Mouse (Mus musculus): ENCODE measurements around the gene Rtp4.

Gene Rtp4

DNA sequence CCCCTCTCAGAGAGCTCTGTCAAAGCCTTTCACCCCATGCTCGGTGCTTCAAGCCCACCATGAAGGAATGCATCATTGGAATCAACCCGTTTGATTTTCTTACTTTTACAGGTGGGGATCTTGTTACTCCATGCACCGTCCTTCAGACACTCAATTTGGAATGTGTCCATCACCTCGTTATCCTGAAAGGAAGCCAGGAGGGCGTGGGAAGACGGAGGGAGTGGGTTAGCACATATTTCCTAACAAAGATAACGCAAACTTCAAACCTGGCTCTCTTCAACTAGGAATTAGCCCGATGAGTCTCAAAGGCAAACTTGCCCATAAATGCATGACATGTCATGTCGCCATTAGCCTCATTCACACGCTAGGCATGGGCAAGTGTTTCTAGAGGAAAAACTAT lies 36.8 kb upstream of the Rtp4 start:
- TF ChIP-seq NANOG (IDR thresholded peaks at IDR 0.05; ENCODE audit: borderline replicate concordance, low read length), result no peak
- no peak for TF ChIP-seq POU5F1 (IDR thresholded peaks at IDR 0.05; ENCODE audit: borderline replicate concordance, low read length)
- no peak for TF ChIP-seq CTCF (conservative IDR thresholded peaks at IDR 0.05; ENCODE audit: low read length)
- Histone ChIP-seq H3K4me1 (replicated peaks; ENCODE audit: low read depth, low read length) (peaks cover 62% of the 10 kb centered on the region), H3K36me3 (ENCODE audit: insufficient read depth, low read length) (no peaks in the 10 kb centered on the region), H3K9me3 (ENCODE audit: low read length) (no peaks in the 10 kb centered on the region), H3K27me3 (ENCODE audit: insufficient read depth, low read length) (peaks cover 22% of the 10 kb centered on the region), H3K4me3 (replicated peaks; ENCODE audit: low read length) (no peak overlapping the region)

DNA sequence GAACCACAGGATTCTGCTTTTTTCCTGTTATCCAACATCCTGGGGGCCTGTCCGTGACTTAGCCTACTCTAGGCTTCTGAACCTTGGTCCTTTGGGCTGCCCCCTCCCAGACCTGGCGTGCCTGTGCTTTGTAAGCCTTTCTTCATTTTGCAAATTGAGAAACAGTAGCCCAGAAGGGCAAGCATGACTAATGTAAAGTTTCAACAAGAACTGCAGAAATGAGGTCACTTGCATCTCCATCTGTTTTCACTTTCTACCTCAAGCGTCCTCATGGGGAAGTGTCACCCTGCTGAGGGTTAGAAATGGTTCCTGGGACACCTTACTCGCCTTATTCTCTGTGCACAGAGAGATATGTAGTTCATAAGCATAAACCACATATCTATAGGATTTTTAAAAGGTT lies 27.3 kb upstream of the Rtp4 start:
- H3K4me1 ChIP-seq (replicated peaks; ENCODE audit: low read depth, low read length), result no peaks in the 10 kb centered on the region
- H3K36me3 ChIP-seq (ENCODE audit: insufficient read depth, low read length), result no peaks in the 10 kb centered on the region
- H3K4me3 ChIP-seq (replicated peaks; ENCODE audit: low read length), result no peak overlapping the region
- no peak for TF ChIP-seq POU5F1 (IDR thresholded peaks at IDR 0.05; ENCODE audit: borderline replicate concordance, low read length)
- no peak for TF ChIP-seq CTCF (conservative IDR thresholded peaks at IDR 0.05; ENCODE audit: low read length)
- H3K27me3 ChIP-seq (ENCODE audit: insufficient read depth, low read length), result peaks cover 10% of the 10 kb centered on the region; the same call in 1 of the 2 replicates
- H3K9me3 ChIP-seq (ENCODE audit: low read length), result no peaks in the 10 kb centered on the region

DNA sequence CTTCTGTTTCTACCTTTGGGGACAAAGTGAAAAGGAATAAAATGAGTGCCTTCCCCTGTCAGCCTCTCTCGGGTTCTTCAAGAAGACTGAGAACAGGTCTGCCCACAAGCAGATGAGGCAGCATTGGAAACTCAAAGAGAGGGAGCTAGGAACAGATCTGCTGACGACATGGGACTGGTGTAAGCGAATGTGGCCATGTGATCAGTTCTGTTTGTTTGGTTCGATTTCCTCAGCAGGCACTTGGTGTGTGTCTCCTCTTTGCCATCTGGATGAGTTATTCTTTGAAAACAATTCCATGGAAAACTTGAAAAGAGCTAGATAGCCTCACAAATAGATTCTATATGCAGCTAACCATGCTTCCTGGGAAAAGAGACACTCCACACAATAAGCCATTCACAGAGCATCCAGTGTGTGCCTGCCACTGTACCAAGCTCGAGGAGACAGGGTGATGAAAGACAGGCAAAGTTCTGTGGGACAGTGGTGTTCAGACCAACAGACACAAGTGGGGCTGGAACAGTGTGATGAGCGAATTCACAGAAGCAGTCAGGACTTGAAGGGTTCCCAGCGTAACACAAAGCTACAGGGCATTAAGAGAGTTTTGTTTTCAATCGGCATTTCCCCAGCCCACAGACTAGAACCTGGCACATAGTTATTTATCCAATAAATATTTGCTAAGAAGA lies 23.7 kb upstream of the Rtp4 start:
- Histone ChIP-seq H3K4me1 (replicated peaks; ENCODE audit: low read depth, low read length) (no peaks in the 10 kb centered on the region), H3K36me3 (ENCODE audit: insufficient read depth, low read length) (no peaks in the 10 kb centered on the region), H3K4me3 (replicated peaks; ENCODE audit: low read length) (no peak overlapping the region), H3K27me3 (ENCODE audit: insufficient read depth, low read length) (peaks cover 4% of the 10 kb centered on the region; the same call in 1 of the 2 replicates), H3K9me3 (ENCODE audit: low read length) (no peaks in the 10 kb centered on the region)
- no peak for TF ChIP-seq POU5F1 (IDR thresholded peaks at IDR 0.05; ENCODE audit: borderline replicate concordance, low read length)
- no peak for TF ChIP-seq CTCF (conservative IDR thresholded peaks at IDR 0.05; ENCODE audit: low read length)
- no peak for TF ChIP-seq NANOG (IDR thresholded peaks at IDR 0.05; ENCODE audit: borderline replicate concordance, low read length)

DNA sequence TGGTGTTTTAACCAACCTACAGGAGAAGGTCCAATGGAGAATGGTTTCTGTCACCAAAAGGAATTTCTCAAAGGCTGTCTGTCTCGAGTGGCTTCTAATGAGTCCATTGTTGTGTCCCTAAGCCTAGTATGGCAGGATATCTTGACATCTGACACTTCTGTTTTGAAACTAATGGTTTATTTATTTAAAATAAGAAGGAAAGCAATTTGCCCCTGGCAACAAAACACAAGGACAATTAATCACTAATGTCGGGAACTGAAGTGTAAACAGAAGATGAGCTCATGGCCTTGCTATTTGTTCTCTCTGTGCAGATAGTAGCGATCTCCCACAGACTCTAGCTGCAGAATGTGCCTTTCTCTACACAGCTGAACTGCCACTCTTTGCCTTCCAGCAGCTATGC lies 22.7 kb upstream of the Rtp4 start:
- H3K27me3 ChIP-seq (ENCODE audit: insufficient read depth, low read length), result peaks cover 4% of the 10 kb centered on the region; the same call in 1 of the 2 replicates
- H3K4me3 ChIP-seq (replicated peaks; ENCODE audit: low read length), result no peak overlapping the region
- no peaks in the 10 kb centered on the region for H3K4me1 ChIP-seq (replicated peaks; ENCODE audit: low read depth, low read length)
- no peaks in the 10 kb centered on the region for H3K36me3 ChIP-seq (ENCODE audit: insufficient read depth, low read length)
- no peaks in the 10 kb centered on the region for H3K9me3 ChIP-seq (ENCODE audit: low read length)
- no peak for TF ChIP-seq POU5F1 (IDR thresholded peaks at IDR 0.05; ENCODE audit: borderline replicate concordance, low read length)
- TF ChIP-seq CTCF (conservative IDR thresholded peaks at IDR 0.05; ENCODE audit: low read length), result no peak
- TF ChIP-seq NANOG (IDR thresholded peaks at IDR 0.05; ENCODE audit: borderline replicate concordance, low read length), result no peak

DNA sequence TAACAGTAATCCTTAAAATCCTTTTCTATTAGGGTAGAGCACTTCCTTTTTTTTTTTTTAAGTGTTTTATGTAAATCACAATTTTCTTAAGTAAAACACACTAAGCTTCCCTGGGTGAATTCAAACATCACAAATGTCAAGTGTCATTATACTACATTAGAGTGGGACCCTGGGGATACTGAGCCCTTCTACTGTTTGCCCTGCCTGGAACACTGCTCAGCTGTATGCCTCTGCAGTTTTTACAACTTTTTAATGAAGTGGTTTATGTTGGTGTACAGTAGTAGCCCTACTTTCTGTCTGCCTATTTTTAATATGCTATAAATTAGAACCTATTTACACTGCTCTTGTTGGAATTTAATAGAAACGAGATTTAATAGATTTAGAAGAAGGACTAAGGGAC lies 22.2 kb upstream of the Rtp4 start:
- Histone ChIP-seq H3K36me3 (ENCODE audit: insufficient read depth, low read length) (no peaks in the 10 kb centered on the region), H3K4me3 (replicated peaks; ENCODE audit: low read length) (no peak overlapping the region), H3K27me3 (ENCODE audit: insufficient read depth, low read length) (0 out of 2 replicates have a peak, but pooled peaks cover 4% of the 10 kb centered on the region), H3K4me1 (replicated peaks; ENCODE audit: low read depth, low read length) (no peaks in the 10 kb centered on the region), H3K9me3 (ENCODE audit: low read length) (no peaks in the 10 kb centered on the region)
- no peak for TF ChIP-seq POU5F1 (IDR thresholded peaks at IDR 0.05; ENCODE audit: borderline replicate concordance, low read length)
- no peak for TF ChIP-seq NANOG (IDR thresholded peaks at IDR 0.05; ENCODE audit: borderline replicate concordance, low read length)
- no peak for TF ChIP-seq CTCF (conservative IDR thresholded peaks at IDR 0.05; ENCODE audit: low read length)

DNA sequence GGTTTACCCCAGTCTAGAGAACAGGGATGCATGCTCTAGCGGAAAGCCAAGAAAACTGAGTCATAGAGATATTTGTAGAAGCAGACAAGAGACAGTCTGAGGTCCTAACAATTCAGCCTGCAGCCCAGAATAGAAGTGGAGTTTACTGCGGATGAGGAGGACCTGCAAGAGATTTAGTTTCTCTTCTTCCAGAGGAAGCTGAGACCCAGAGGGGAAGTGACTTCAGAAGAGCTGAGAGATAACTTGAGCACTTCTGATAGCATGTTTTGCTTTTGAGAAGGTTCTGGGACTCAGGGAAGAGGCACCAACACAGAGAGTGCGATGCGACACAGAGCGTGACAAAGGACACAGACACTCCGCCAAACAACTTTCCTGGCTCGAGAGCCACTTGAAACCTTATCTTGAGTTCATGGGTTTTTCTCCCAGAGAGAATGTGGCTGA lies 21.4 kb upstream of the Rtp4 start:
- Histone ChIP-seq H3K36me3 (ENCODE audit: insufficient read depth, low read length) (no peaks in the 10 kb centered on the region), H3K4me3 (replicated peaks; ENCODE audit: low read length) (no peak overlapping the region)
- TF ChIP-seq CTCF (conservative IDR thresholded peaks at IDR 0.05; ENCODE audit: low read length) (no peak), NANOG (IDR thresholded peaks at IDR 0.05; ENCODE audit: borderline replicate concordance, low read length) (no peak), POU5F1 (IDR thresholded peaks at IDR 0.05; ENCODE audit: borderline replicate concordance, low read length) (no peak)

DNA sequence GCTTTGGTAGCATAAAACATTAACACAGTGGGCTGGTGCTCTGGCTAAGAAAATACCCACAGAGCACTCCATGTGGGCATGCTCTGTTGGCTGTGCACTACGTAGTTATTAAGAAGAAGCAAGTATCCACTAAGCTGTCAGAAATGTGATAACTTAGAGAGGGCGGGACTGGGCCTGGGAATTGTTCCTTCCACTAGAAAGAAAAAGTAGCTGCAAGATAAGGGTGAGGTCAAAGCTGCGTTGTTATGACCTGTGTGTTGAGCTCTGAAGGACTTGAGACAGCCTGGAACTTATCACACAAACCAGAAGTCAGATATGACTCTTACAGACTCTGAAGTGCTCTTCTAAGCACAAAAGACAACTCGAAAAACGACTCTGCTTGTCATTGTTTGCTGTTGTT lies 19.5 kb upstream of the Rtp4 start:
- H3K9me3 ChIP-seq (ENCODE audit: low read length), result no peaks in the 10 kb centered on the region
- H3K36me3 ChIP-seq (ENCODE audit: insufficient read depth, low read length), result no peaks in the 10 kb centered on the region
- no peak overlapping the region for H3K4me3 ChIP-seq (replicated peaks; ENCODE audit: low read length)
- no peak for TF ChIP-seq POU5F1 (IDR thresholded peaks at IDR 0.05; ENCODE audit: borderline replicate concordance, low read length)
- H3K4me1 ChIP-seq (replicated peaks; ENCODE audit: low read depth, low read length), result peaks cover 26% of the 10 kb centered on the region
- H3K27me3 ChIP-seq (ENCODE audit: insufficient read depth, low read length), result 0 out of 2 replicates have a peak, but pooled peaks cover 4% of the 10 kb centered on the region

More for the DNA sequence above, 21.4 kb upstream of the Rtp4 start:
- H3K9me3 ChIP-seq (ENCODE audit: low read length), result no peaks in the 10 kb centered on the region
- peaks cover 7% of the 10 kb centered on the region for H3K4me1 ChIP-seq (replicated peaks; ENCODE audit: low read depth, low read length)
- 0 out of 2 replicates have a peak, but pooled peaks cover 4% of the 10 kb centered on the region for H3K27me3 ChIP-seq (ENCODE audit: insufficient read depth, low read length)

DNA sequence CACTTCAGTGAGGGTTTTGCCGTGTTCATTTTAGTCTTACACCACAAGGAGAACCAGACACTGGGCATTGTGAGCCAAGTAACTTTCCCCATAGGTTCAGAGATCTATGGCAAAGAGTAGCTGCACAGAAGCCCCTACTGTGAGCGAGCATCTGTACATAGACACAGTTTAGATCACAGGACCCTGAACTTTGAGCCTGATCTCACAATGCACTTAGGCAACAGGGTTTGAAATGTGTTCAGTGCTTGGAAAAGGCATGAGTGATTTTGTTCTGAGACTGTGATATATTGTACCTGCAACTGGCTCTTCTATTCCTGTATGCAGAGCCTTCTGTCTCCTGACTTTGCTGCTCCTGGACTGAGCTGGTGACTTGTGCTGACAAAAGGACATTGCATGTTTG lies 18.8 kb upstream of the Rtp4 start:
- Histone ChIP-seq H3K36me3 (ENCODE audit: insufficient read depth, low read length) (no peaks in the 10 kb centered on the region), H3K4me3 (replicated peaks; ENCODE audit: low read length) (no peak overlapping the region), H3K9me3 (ENCODE audit: low read length) (no peaks in the 10 kb centered on the region), H3K27me3 (ENCODE audit: insufficient read depth, low read length) (0 out of 2 replicates have a peak, but pooled peaks cover 4% of the 10 kb centered on the region), H3K4me1 (replicated peaks; ENCODE audit: low read depth, low read length) (peaks cover 33% of the 10 kb centered on the region)
- TF ChIP-seq CTCF (conservative IDR thresholded peaks at IDR 0.05; ENCODE audit: low read length) (no peak), NANOG (IDR thresholded peaks at IDR 0.05; ENCODE audit: borderline replicate concordance, low read length) (no peak), POU5F1 (IDR thresholded peaks at IDR 0.05; ENCODE audit: borderline replicate concordance, low read length) (no peak)

DNA sequence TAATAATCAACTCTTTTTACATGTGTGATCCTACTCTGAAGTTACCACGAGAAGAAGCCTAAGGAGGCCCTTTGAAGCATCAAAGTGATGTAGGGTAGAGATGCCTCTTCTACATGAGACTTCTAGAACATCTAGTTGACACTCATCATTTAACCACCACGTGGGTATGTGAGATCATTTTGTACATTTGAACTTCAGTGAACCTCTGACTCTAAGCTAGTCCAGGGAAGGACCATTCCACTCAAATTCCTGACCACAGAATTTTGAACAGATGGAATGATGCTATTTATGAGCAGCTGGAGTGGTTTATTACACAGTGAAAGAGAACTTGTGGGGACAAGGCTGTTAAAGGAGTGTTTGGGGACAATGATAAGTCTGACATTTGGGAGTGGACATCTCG lies 17.6 kb upstream of the Rtp4 start:
- peaks cover 42% of the 10 kb centered on the region for H3K4me1 ChIP-seq (replicated peaks; ENCODE audit: low read depth, low read length)
- 0 out of 2 replicates have a peak, but pooled peaks cover 4% of the 10 kb centered on the region for H3K27me3 ChIP-seq (ENCODE audit: insufficient read depth, low read length)
- H3K4me3 ChIP-seq (replicated peaks; ENCODE audit: low read length), result no peak overlapping the region
- TF ChIP-seq POU5F1 (IDR thresholded peaks at IDR 0.05; ENCODE audit: borderline replicate concordance, low read length) (no peak), NANOG (IDR thresholded peaks at IDR 0.05; ENCODE audit: borderline replicate concordance, low read length) (no peak), CTCF (conservative IDR thresholded peaks at IDR 0.05; ENCODE audit: low read length) (no peak)
- no peaks in the 10 kb centered on the region for H3K9me3 ChIP-seq (ENCODE audit: low read length)
- H3K36me3 ChIP-seq (ENCODE audit: insufficient read depth, low read length), result no peaks in the 10 kb centered on the region
